Mouse (Mus musculus): ENCODE results near the gene Hdac9.
"Not testable (repeated sequence)": the region's sequence is repeated elsewhere in the genome, so short reads cannot be mapped to it uniquely, and the experiment has no call there.

Hdac9 gene

GRCm38 (mm10) chr12:34481702-34482101, 435.2 kb downstream of the Hdac9 start:
- DNase-seq, result no peak

DNA sequence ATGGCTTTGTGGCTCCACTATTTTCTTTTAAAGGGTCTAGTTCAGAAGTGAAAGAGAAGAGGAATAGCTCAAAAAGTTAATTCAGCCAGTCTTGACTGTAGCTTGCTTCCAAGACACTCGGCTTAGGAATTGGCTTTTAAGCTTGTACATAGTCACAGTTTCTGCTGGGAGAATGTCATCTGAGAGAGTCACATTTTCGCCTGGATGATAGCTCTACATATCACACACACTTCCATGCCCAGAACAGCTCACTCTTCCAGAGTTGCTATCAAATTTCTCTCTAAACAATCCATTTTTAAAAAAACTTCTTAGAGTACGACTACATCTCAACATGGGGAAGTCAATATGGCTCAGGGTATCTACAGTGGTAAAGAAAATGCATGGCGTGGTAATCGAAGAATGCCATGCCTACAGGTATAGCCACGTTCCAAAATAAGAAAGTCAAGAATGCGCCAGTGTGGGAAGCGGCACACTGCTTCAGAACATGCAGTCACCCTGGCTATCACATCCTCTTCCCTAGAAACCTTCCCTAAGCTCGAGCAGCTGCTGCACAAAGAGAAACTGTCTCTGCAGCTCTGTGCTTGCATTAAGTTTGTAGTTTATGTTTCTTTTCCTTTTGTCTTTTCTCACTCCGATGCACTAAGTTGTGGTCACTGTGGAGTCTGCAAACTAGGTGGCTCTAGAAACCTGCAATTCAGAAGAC, 443.8 kb downstream of the Hdac9 start:
- no peak for DNase-seq

DNA sequence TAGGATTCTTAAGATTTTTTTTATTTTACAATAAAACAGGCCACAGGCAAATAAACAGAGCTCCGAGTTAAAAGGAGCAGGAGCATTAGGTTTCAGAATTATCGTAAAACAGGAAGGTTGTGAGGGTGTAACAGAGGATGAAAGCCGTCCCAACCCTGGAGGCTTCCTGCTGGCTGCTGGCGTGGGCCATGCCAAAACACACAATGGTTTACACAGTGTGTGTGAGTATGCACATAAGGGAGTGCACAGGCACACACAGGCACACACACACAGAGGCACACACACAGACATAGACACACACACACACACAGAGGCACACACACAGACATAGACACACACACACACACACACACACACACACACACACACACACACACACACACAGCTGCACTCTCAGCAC, 444.4 kb downstream of the Hdac9 start:
- DNase-seq, result no peak

GRCm38 (mm10) chr12:34461728-34462127, 455.2 kb downstream of the Hdac9 start:
- no peak for DNase-seq

GRCm38 (mm10) chr12:34452643-34453042, 464.3 kb downstream of the Hdac9 start:
- DNase-seq, result no peak

GRCm38 (mm10) chr12:34451198-34451597, 465.7 kb downstream of the Hdac9 start:
- DNase-seq, result no peak

- DNase-seq, result not testable (repeated sequence)
These were observed 472.2 kb downstream of the Hdac9 start for GRCm38 (mm10) chr12:34444724-34445123.

GRCm38 (mm10) chr12:34440930-34441329, 476.0 kb downstream of the Hdac9 start:
- no peak for DNase-seq

- peak; percentile 16 for DNase-seq
These were observed 484.0 kb downstream of the Hdac9 start for GRCm38 (mm10) chr12:34432919-34433318.

- peak; percentile 7 for DNase-seq
These were observed 484.4 kb downstream of the Hdac9 start for GRCm38 (mm10) chr12:34432461-34432860.

DNA sequence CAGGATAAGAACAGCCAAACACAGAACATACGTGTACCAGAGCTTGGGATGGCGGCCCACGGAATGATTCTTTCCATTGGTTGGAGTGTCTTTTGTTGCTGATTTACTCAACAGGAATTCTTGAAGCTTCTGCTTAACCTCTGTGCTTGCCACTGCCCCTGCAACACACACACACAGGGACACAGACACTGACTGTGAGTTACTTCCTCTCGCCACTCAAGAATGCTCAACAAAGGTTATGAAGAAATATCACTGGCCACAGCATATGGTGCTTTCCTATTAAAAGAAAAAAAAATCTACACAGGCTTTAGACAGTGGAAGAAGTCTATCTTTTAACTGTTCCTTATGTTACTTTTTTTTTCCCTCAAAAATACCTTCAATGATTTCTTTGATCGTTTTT, 485.1 kb downstream of the Hdac9 start:
- DNase-seq, result no peak

DNA sequence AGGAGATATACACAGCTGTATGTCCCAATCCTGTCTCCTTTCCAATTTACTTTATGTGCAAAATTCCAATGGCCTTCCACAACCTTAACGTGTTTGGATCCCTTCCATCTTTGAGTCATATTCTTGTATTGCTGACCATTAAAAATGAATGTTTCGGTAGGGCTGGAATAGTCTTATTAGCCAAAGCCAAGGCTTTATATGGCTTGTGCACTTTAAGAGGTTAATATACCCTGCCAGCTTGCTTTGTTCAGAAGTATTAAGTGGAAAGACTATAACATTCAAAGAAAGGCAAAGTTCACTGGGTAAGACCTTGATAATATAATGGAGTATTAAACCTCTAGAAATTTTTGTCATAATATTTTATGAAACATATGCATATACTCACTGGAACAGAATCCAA, 491.4 kb downstream of the Hdac9 start:
- no peak for DNase-seq

- no peak for DNase-seq
These were observed 508.8 kb downstream of the Hdac9 start for GRCm38 (mm10) chr12:34408139-34408538.

DNA sequence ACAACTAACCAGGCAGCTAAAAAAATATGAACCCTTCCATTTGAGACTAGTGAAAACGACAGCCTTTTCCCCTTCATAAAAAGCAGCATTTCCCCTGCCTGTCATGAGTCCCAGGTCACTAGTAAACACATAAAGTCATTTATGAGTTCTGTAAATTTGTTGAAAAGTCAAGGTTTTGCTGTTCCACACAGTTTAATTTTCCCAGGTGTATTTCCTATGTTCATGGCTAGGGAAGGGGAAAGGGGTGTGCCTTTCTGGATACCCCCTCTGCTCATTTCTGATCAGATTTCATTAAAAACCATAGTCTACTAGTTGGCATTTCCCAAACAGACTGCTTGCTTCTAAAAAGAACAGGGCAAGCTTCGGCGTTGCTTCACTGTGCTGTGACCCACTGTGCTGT, 509.8 kb downstream of the Hdac9 start:
- DNase-seq, result no peak

- no peak for DNase-seq
These were observed 514.8 kb downstream of the Hdac9 start for GRCm38 (mm10) chr12:34402065-34402464.

- DNase-seq, result no peak
These were observed 518.3 kb downstream of the Hdac9 start for GRCm38 (mm10) chr12:34398611-34399010.

DNA sequence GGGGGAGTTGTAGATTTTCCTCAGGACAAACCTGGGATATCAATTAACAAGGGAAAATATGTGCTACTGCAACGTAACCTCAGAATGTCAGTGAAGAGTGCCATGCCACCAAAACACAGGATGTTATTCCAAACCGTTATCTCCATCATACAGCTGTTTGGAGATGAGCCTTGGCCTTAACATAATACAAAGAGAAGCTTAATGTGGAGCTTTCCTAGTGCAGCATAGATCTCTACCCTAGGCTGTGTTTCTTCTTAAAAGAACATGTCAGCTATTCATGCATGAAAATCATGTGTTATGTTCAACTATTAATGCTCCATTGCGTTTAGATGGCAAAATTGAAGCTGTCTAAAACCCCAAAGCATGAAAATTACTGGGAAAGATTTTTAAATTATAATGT, 522.6 kb downstream of the Hdac9 start:
- DNase-seq, result no peak

DNA sequence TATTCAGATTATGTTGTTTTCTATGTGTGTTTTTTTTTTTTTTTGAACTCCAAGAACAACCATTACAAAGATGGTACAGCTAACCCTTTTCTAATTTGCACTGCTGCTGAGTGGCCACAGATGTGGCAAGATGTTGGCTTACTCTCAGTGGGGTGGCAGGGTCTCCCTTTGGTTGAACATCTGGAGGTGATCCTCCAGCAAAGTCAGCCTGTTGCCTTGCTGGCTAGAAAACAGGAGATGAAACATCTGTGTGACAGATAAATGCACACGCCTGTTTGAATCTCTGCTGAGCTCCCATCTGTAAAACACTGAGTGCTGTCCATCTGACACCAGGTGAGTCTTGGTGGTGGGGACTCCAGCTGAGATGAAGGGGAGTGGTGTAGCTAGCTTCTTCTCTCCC, 537.2 kb downstream of the Hdac9 start:
- no peak for DNase-seq

DNA sequence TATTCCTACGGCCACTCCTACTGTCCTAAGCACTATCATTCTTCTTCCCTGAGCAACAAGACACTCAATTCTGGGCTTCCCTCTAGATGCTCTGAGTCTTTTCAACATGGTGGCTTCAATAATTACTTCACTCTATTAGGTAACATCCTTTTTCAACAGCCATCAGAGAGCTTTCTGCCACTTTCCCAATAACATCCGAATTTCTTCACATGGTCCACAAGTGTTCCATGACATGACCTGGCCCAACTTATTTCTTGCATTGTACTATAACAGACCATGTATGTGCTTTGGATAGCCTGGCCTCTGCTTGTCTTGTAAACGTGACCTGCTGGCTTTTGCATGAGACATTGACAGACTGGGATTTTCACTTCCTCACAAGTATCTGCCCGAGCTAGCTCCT, 538.3 kb downstream of the Hdac9 start:
- no peak for DNase-seq

DNA sequence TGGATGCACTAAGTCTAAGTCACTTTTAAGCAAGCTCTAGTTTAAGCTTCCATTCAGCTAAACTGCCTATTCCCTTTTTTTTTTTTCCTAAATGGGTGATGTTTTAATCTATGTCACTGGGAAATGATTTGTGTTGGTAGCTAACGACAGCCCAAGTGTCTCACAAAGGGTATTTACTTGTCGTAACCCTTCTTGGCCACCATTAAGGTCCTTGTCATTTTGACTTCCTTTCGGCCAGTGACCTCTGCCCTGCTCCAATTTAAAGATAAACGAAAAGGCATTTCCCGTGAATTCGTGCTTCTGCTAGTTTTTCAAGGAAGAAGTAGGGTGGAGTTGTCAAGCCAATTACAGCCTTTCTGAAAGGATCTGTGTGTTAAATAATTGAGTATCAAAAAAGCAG, 565.0 kb downstream of the Hdac9 start:
- DNase-seq, result no peak

GRCm38 (mm10) chr12:34347529-34347928, 569.4 kb downstream of the Hdac9 start:
- no peak for DNase-seq

- no peak for DNase-seq
These were observed 574.1 kb downstream of the Hdac9 start for GRCm38 (mm10) chr12:34342761-34343160.

- DNase-seq, result no peak
These were observed 578.0 kb downstream of the Hdac9 start for GRCm38 (mm10) chr12:34338886-34339285.

- DNase-seq, result no peak
These were observed 582.3 kb downstream of the Hdac9 start for GRCm38 (mm10) chr12:34334455-34335084.

DNA sequence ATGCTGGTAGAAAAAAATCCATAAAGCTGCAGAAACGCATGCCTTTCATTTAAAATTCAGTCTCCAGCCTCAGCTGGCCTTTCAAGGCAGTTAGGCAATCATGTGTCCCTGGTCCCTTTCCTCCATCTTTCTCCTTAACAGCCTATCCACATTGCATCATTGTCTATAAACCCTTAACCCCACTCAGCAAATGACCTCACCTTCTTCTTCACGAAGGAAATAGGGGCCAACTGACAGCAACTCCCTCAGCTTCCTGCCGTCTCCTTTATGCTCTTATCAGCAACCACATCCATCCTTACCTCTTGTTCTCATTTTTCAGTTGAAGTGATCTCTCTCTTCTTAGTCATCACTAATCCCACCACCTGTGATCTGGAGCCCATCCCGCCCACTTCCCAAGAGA, 584.0 kb downstream of the Hdac9 start:
- peak; percentile 4 for DNase-seq
